Mouse (Mus musculus) midbrain, embryonic 15.5 days (tissue): ENCODE results near the gene Mprip. TPM values are rescaled to one million over a fixed set of nuclear protein-coding genes. Genes with fewer than 3 reads are reported as not detected.
"Not testable (repeated sequence)": the region's sequence is repeated elsewhere in the genome, so short reads cannot be mapped to it uniquely, and the experiment has no call there.

ENCODE experiments used
- ATAC-seq: fragments of 200-750 bp; cut with Nextera tagmentation; replicated peaks from 2 replicates; pipeline ENCODE4 v1.8.0; 2017; ENCODE audit warnings: moderate TSS enrichment
- H3K27ac ChIP-seq: fragments of 300-500 bp; sonication (generic); 2 replicates; pipeline ENCODE4 v1.5.1; 2015; ENCODE audit warnings: mild to moderate bottlenecking, inconsistent platforms
- H3K27me3 ChIP-seq: fragments of 300-500 bp; sonication (generic); replicated peaks from 2 replicates; pipeline ENCODE4 v1.6.1; 2015; ENCODE audit warnings: inconsistent platforms
- H3K36me3 ChIP-seq: fragments of 300-500 bp; sonication (generic); replicated peaks from 2 replicates; pipeline ENCODE4 v1.6.1; 2015; ENCODE audit warnings: inconsistent platforms
- H3K4me1 ChIP-seq: fragments of 300-500 bp; sonication (generic); 2 replicates; pipeline ENCODE4 v1.6.1; 2015; ENCODE audit warnings: inconsistent platforms
- H3K4me2 ChIP-seq: fragments of 300-500 bp; sonication (generic); 2 replicates; pipeline ENCODE4 v1.6.1; 2015; ENCODE audit warnings: inconsistent platforms, mild to moderate bottlenecking, moderate library complexity
- H3K4me3 ChIP-seq: fragments of 300-500 bp; sonication (generic); 2 replicates; pipeline ENCODE4 v1.5.1; 2015; ENCODE audit warnings: mild to moderate bottlenecking, inconsistent platforms
- H3K9ac ChIP-seq: fragments of 300-500 bp; sonication (generic); 2 replicates; pipeline ENCODE4 v1.6.1; 2015; ENCODE audit warnings: mild to moderate bottlenecking, inconsistent platforms
- H3K9me3 ChIP-seq: fragments of 300-500 bp; sonication (generic); 2 replicates; pipeline ENCODE4 v1.6.1; 2016; ENCODE audit warnings: inconsistent platforms
- WGBS: fragments of 180-500 bp; shearing (Covaris S2); methylation state at CpG from one replicate; pipeline ENCODE4 v1.1.7; 2015; ENCODE audit warnings: mixed read lengths; 5-methylcytosine and 5-hydroxymethylcytosine counted together
- polyA plus RNA-seq: library from polyadenylated mRNA; unstranded; fragments of >200 nt; fragmentation: Nextera tagmentation; extraction: Ambion mirVana; gene quantifications from 2 replicates; pipeline ENCODE4 v1.2.1, GENCODE M21; 2015

The Mprip gene
- polyA plus RNA-seq, 1 experiment from 2014 or later, result 77.5 TPM

- H3K27ac ChIP-seq, result peak overlapping the region; percentile 92
- peak; percentile 99 for ATAC-seq
- H3K4me2 ChIP-seq, result peak overlapping the region; percentile 81
- WGBS, result under 1% methylated on average over 77 of the region's 82 CpGs
- H3K4me3 ChIP-seq, result peak overlapping the region; percentile 68
- H3K9ac ChIP-seq, result peak overlapping the region; percentile 89
- no peaks in the 10 kb centered on the region for H3K36me3 ChIP-seq
- peaks cover 46% of the 10 kb centered on the region for H3K4me1 ChIP-seq
- no peaks in the 10 kb centered on the region for H3K9me3 ChIP-seq
- H3K27me3 ChIP-seq, result no peaks in the 10 kb centered on the region
Measured at GRCm38 (mm10) chr11:59662249-59662788, 1.2 kb downstream of the Mprip start.

GRCm38 (mm10) chr11:59662877-59663775 is 2.0 kb downstream of the Mprip start:
- WGBS, result 5% methylated on average over 30 of the region's 30 CpGs
- Histone ChIP-seq H3K9ac (peak overlapping the region; percentile 89), H3K4me3 (peak overlapping the region; percentile 68), H3K4me1 (peaks cover 51% of the 10 kb centered on the region), H3K9me3 (no peaks in the 10 kb centered on the region), H3K27me3 (no peaks in the 10 kb centered on the region), H3K27ac (peak overlapping the region; percentile 92), H3K4me2 (peak overlapping the region; percentile 81), H3K36me3 (no peaks in the 10 kb centered on the region)
- peak; percentile 41; the same call in 1 of the 2 replicates for ATAC-seq

- Histone ChIP-seq H3K27me3 (no peaks in the 10 kb centered on the region), H3K9ac (peak overlapping the region; percentile 89), H3K36me3 (no peaks in the 10 kb centered on the region), H3K4me1 (peaks cover 52% of the 10 kb centered on the region), H3K4me3 (peak overlapping the region; percentile 68), H3K4me2 (peak overlapping the region; percentile 81), H3K27ac (0 out of 2 replicates have a peak overlapping the region, but pooled peaks have one; percentile 3), H3K9me3 (no peaks in the 10 kb centered on the region)
- WGBS, result 21% methylated on average over 3 of the region's 3 CpGs
- ATAC-seq, result no peak
Measured at GRCm38 (mm10) chr11:59663776-59664320, 2.7 kb downstream of the Mprip start.

GRCm38 (mm10) chr11:59664818-59665217 is 3.7 kb downstream of the Mprip start:
- H3K4me1 ChIP-seq, result peaks cover 52% of the 10 kb centered on the region
- peak overlapping the region; percentile 81 for H3K4me2 ChIP-seq
- H3K4me3 ChIP-seq, result no peak overlapping the region; the same call in 1 of the 2 replicates
- H3K9ac ChIP-seq, result peak overlapping the region; percentile 29; the same call in 1 of the 2 replicates
- no peaks in the 10 kb centered on the region for H3K36me3 ChIP-seq
- H3K27ac ChIP-seq, result peak overlapping the region; percentile 43; the same call in 1 of the 2 replicates
- H3K27me3 ChIP-seq, result no peaks in the 10 kb centered on the region
- no peaks in the 10 kb centered on the region for H3K9me3 ChIP-seq
- WGBS, result 41% methylated on average over 3 of the region's 3 CpGs
- ATAC-seq, result no peak

GRCm38 (mm10) chr11:59671049-59671693 is 10.1 kb downstream of the Mprip start:
- Histone ChIP-seq H3K4me3 (no peak overlapping the region), H3K9ac (no peak overlapping the region), H3K4me2 (no peak overlapping the region), H3K27me3 (no peaks in the 10 kb centered on the region), H3K27ac (no peak overlapping the region), H3K36me3 (no peaks in the 10 kb centered on the region), H3K4me1 (peaks cover 26% of the 10 kb centered on the region), H3K9me3 (no peaks in the 10 kb centered on the region)
- ATAC-seq, result no peak
- WGBS, result 85% methylated on average over 4 of the region's 4 CpGs

- no peak overlapping the region for H3K9ac ChIP-seq
- H3K27ac ChIP-seq, result no peak overlapping the region
- no peak overlapping the region for H3K4me2 ChIP-seq
- H3K9me3 ChIP-seq, result no peaks in the 10 kb centered on the region
- ATAC-seq, result no peak
- H3K36me3 ChIP-seq, result no peaks in the 10 kb centered on the region
- H3K27me3 ChIP-seq, result no peaks in the 10 kb centered on the region
- 96% methylated on average over 3 of the region's 3 CpGs for WGBS
- peaks cover 11% of the 10 kb centered on the region; the same call in 1 of the 2 replicates for H3K4me1 ChIP-seq
- no peak overlapping the region for H3K4me3 ChIP-seq
Measured at GRCm38 (mm10) chr11:59674013-59674412, 12.9 kb downstream of the Mprip start.

GRCm38 (mm10) chr11:59674746-59675145 is 13.6 kb downstream of the Mprip start:
- not testable (repeated sequence) for H3K36me3 ChIP-seq, H3K27ac ChIP-seq, H3K27me3 ChIP-seq, H3K9ac ChIP-seq, ATAC-seq, H3K4me2 ChIP-seq, H3K4me3 ChIP-seq, H3K9me3 ChIP-seq
- 95% methylated on average over 8 of the region's 8 CpGs for WGBS
- H3K4me1 ChIP-seq, result peaks cover 11% of the 10 kb centered on the region; the same call in 1 of the 2 replicates

GRCm38 (mm10) chr11:59677767-59678166 is 16.7 kb downstream of the Mprip start:
- Histone ChIP-seq H3K4me3 (no peak overlapping the region), H3K9ac (no peak overlapping the region), H3K4me1 (no peaks in the 10 kb centered on the region), H3K9me3 (no peaks in the 10 kb centered on the region), H3K4me2 (no peak overlapping the region), H3K27me3 (no peaks in the 10 kb centered on the region), H3K27ac (no peak overlapping the region), H3K36me3 (no peaks in the 10 kb centered on the region)
- no peak for ATAC-seq
- WGBS, result 96% methylated on average over 2 of the region's 2 CpGs

- Histone ChIP-seq H3K36me3 (no peaks in the 10 kb centered on the region), H3K4me2 (no peak overlapping the region), H3K27ac (no peak overlapping the region), H3K4me3 (no peak overlapping the region), H3K4me1 (no peaks in the 10 kb centered on the region), H3K9me3 (no peaks in the 10 kb centered on the region), H3K9ac (no peak overlapping the region), H3K27me3 (no peaks in the 10 kb centered on the region)
- whole genome bisulfite sequencing, result 97% methylated on average over 2 of the region's 2 CpGs
- no peak for ATAC-seq
Measured at GRCm38 (mm10) chr11:59678693-59679092, 17.6 kb downstream of the Mprip start.

- no peaks in the 10 kb centered on the region for H3K9me3 ChIP-seq
- no peak overlapping the region for H3K9ac ChIP-seq
- no peaks in the 10 kb centered on the region for H3K4me1 ChIP-seq
- WGBS, result 95% methylated on average over 5 of the region's 5 CpGs
- no peak for ATAC-seq
- H3K4me2 ChIP-seq, result no peak overlapping the region
- H3K27ac ChIP-seq, result no peak overlapping the region
- no peaks in the 10 kb centered on the region for H3K27me3 ChIP-seq
- no peak overlapping the region for H3K4me3 ChIP-seq
- no peaks in the 10 kb centered on the region for H3K36me3 ChIP-seq
Measured at GRCm38 (mm10) chr11:59680111-59680510, 19.0 kb downstream of the Mprip start.

- Histone ChIP-seq H3K4me2 (no peak overlapping the region), H3K4me1 (0 out of 2 replicates have a peak, but pooled peaks cover 3% of the 10 kb centered on the region), H3K36me3 (no peaks in the 10 kb centered on the region), H3K9ac (no peak overlapping the region), H3K27me3 (no peaks in the 10 kb centered on the region), H3K9me3 (no peaks in the 10 kb centered on the region), H3K27ac (no peak overlapping the region), H3K4me3 (no peak overlapping the region)
- WGBS, result 95% methylated on average over 6 of the region's 6 CpGs
- ATAC-seq, result no peak
Measured at GRCm38 (mm10) chr11:59684956-59685355, 23.9 kb downstream of the Mprip start.

GRCm38 (mm10) chr11:59694533-59694932 is 33.4 kb downstream of the Mprip start:
- Histone ChIP-seq H3K4me3 (no peak overlapping the region), H3K9me3 (no peaks in the 10 kb centered on the region), H3K4me2 (no peak overlapping the region), H3K27ac (no peak overlapping the region), H3K27me3 (no peaks in the 10 kb centered on the region), H3K4me1 (0 out of 2 replicates have a peak, but pooled peaks cover 4% of the 10 kb centered on the region), H3K9ac (no peak overlapping the region), H3K36me3 (0 out of 2 replicates have a peak, but pooled peaks cover 4% of the 10 kb centered on the region)
- WGBS, result 93% methylated on average over 1 of the region's 1 CpGs
- no peak for ATAC-seq
